Mouse (Mus musculus): ENCODE measurements around the gene Fen1. TPM values are rescaled to one million over a fixed set of nuclear protein-coding genes. Genes with fewer than 3 reads are reported as not detected.

The Fen1 gene
- polyA plus RNA-seq, 1 experiment from 2014 or later = 27.6 TPM

DNA sequence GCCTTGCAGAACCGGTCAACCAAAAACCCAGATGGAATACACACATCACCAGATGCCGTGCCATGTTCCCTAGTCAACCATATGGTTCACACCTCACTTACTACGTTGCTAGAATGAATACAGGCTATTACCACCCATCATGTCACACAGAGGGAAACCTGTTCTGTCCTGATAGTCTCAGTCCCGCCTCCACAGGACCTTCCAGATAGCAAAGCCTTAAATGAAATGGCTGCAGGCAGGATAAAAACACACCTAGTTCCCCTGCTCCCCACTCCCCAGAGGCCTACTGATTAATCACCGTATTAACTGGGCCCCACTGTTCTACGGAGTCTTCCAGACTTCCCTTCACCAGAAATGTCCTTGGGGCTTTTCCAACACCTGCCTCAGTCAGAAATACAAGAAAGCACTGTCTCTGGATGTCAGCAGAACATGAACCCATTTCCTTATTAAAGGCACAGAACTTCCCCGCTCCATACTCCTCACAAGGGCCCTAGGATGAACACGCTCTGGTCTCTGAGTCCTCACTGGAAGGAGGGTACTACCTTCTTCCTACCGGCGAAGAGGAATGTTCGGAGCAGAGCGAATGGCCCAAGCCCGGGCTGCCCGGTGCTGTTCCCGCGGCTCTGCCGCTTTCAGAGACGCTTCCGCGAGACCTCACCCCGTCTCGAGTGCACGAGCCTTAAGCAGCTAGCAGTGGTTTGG, 672 bp downstream of the Fen1 start:
- ATAC-seq = no peak; the same call in 1 of the 2 replicates
- peak overlapping the region; percentile 81 for H3K4me3 ChIP-seq (ENCODE audit: low read length)
- H3K27me3 ChIP-seq (replicated peaks; ENCODE audit: control insufficient read depth, insufficient read depth, low read length) = no peaks in the 10 kb centered on the region
- peaks cover 16% of the 10 kb centered on the region for H3K4me1 ChIP-seq (ENCODE audit: control insufficient read depth, insufficient read depth, low read depth, low read length)
- H3K27ac ChIP-seq (ENCODE audit: low read depth, low read length) = peak overlapping the region; percentile 82
- no peaks in the 10 kb centered on the region for H3K9me3 ChIP-seq (ENCODE audit: control insufficient read depth, low read length)
- H3K9ac ChIP-seq (ENCODE audit: low read depth, low read length) = peak overlapping the region; percentile 88
- H3K36me3 ChIP-seq (ENCODE audit: control insufficient read depth, insufficient read depth, low read length) = peaks cover 10% of the 10 kb centered on the region
- WGBS = 2% methylated on average over 23 of the region's 23 CpGs
- peak overlapping the region; percentile 92 for H3K4me2 ChIP-seq (ENCODE audit: low read length)

DNA sequence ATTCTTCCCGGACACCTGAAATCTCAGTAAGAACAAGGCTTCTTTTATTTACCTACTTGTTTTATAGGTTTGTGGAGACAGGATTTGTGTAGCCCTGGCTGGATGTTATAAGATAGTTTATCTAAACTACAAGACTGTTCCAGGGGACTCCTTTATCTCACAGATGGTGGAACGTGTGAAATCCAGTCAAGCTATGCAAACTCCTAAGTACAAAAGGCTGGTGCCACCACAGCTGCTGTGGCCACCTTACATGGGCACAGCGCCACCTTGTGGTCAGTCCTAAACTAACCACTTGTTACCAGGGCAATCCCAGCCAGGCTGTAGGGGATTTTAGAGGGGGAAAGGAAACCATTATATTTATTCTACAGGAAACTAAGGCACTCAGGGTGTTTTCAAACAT, 5.2 kb downstream of the Fen1 start:
- H3K4me1 ChIP-seq (ENCODE audit: control insufficient read depth, insufficient read depth, low read depth, low read length) = peaks cover 9% of the 10 kb centered on the region
- WGBS = 31% methylated on average over 3 of the region's 3 CpGs
- H3K4me3 ChIP-seq (ENCODE audit: low read length) = no peak overlapping the region
- no peaks in the 10 kb centered on the region for H3K27me3 ChIP-seq (replicated peaks; ENCODE audit: control insufficient read depth, insufficient read depth, low read length)
- H3K9me3 ChIP-seq (ENCODE audit: control insufficient read depth, low read length) = no peaks in the 10 kb centered on the region
- H3K36me3 ChIP-seq (ENCODE audit: control insufficient read depth, insufficient read depth, low read length) = peaks cover 32% of the 10 kb centered on the region
- H3K27ac ChIP-seq (ENCODE audit: low read depth, low read length) = no peak overlapping the region
- peak; percentile 67 for ATAC-seq
- H3K4me2 ChIP-seq (ENCODE audit: low read length) = no peak overlapping the region
- H3K9ac ChIP-seq (ENCODE audit: low read depth, low read length) = no peak overlapping the region

DNA sequence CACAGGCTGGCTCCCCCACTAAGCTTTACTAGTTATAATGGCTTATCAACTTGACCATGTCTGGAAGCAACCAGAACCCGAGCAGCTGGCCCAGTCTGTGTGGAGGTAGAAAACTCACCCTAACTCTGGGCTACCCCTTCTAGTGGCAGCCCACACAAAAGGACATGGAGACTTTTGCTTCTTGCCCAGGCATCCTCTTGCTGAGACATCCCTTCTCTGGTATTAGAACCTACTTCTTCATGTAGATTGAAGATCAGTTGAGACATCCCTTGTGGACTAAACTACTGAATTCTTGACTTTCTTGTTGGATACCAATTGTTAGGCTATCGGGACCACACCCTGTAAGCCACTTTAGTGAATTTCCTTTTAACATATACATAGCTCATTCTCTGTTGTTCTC, 5.7 kb downstream of the Fen1 start:
- WGBS = 84% methylated on average over 2 of the region's 2 CpGs
- Histone ChIP-seq H3K4me2 (ENCODE audit: low read length) (no peak overlapping the region), H3K9me3 (ENCODE audit: control insufficient read depth, low read length) (no peaks in the 10 kb centered on the region), H3K27ac (ENCODE audit: low read depth, low read length) (no peak overlapping the region), H3K36me3 (ENCODE audit: control insufficient read depth, insufficient read depth, low read length) (peaks cover 37% of the 10 kb centered on the region), H3K9ac (ENCODE audit: low read depth, low read length) (no peak overlapping the region), H3K4me3 (ENCODE audit: low read length) (no peak overlapping the region), H3K27me3 (replicated peaks; ENCODE audit: control insufficient read depth, insufficient read depth, low read length) (no peaks in the 10 kb centered on the region), H3K4me1 (ENCODE audit: control insufficient read depth, insufficient read depth, low read depth, low read length) (peaks cover 8% of the 10 kb centered on the region)
- ATAC-seq = no peak

DNA sequence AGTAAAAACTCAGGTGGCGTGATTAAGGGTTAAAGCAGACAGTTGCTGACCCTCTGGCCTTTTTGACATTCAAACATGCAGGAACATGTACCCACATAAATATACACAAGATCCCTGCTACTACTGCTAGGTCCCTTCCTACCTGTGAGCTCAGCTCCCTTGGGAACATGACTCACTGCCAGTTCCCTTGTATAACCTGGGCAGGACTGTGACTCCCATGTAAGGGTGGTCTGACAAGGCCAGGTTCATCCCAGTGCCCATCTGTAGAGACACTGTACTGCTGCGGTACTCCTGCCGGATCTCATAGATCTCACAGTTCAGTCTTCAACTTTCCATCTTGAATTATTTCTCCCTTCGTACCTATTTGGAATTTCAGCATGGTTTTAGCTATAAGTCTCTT, 6.8 kb downstream of the Fen1 start:
- Histone ChIP-seq H3K27me3 (replicated peaks; ENCODE audit: control insufficient read depth, insufficient read depth, low read length) (no peaks in the 10 kb centered on the region), H3K4me3 (ENCODE audit: low read length) (no peak overlapping the region), H3K27ac (ENCODE audit: low read depth, low read length) (no peak overlapping the region), H3K36me3 (ENCODE audit: control insufficient read depth, insufficient read depth, low read length) (peaks cover 47% of the 10 kb centered on the region), H3K4me2 (ENCODE audit: low read length) (no peak overlapping the region), H3K9me3 (ENCODE audit: control insufficient read depth, low read length) (no peaks in the 10 kb centered on the region), H3K4me1 (ENCODE audit: control insufficient read depth, insufficient read depth, low read depth, low read length) (no peaks in the 10 kb centered on the region), H3K9ac (ENCODE audit: low read depth, low read length) (no peak overlapping the region)
- no peak for ATAC-seq
- 92% methylated on average over 4 of the region's 4 CpGs for WGBS

DNA sequence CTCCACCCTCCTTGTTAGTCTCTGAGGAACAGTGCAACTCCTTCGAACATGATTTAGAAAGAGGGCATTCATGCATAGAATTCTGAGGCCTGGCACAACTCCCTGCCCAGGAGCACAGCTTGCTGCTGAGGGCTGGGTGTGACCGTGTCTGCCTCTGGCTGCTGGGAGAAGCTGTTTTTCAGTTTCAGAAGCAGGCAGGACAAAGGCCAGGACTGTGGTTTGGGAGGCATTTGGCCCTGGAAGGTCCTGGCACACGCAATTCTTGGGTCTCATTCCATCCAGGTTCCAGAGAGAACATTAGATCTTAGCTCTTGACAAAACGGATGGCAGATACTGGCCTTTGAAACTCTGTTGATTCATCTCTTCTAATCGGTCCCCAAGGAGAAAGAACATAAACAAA, 8.7 kb downstream of the Fen1 start:
- Histone ChIP-seq H3K4me2 (ENCODE audit: low read length) (no peak overlapping the region), H3K4me1 (ENCODE audit: control insufficient read depth, insufficient read depth, low read depth, low read length) (no peaks in the 10 kb centered on the region), H3K27me3 (replicated peaks; ENCODE audit: control insufficient read depth, insufficient read depth, low read length) (no peaks in the 10 kb centered on the region), H3K9me3 (ENCODE audit: control insufficient read depth, low read length) (no peaks in the 10 kb centered on the region), H3K36me3 (ENCODE audit: control insufficient read depth, insufficient read depth, low read length) (peaks cover 51% of the 10 kb centered on the region), H3K4me3 (ENCODE audit: low read length) (no peak overlapping the region), H3K9ac (ENCODE audit: low read depth, low read length) (no peak overlapping the region), H3K27ac (ENCODE audit: low read depth, low read length) (no peak overlapping the region)
- no peak for ATAC-seq
- WGBS = 55% methylated on average over 5 of the region's 5 CpGs

DNA sequence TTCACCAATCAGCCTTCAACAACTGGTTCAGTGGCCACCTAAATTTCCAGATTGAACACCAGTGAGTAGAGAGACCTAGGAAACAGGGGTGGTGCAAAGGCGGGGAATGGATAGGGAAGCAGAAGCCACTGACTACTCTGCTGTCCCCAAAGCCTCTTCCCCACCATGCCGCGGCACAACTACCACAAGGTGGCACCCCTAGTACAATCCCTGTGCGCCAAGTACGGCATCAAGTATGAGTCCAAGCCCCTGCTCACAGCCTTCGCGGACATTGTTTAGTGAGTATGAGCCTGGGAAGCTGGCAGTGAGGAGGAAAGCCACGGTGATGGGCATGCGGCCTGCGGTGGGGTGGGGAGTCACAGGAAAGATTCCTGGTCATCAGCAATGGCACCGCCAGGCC, 9.6 kb downstream of the Fen1 start:
- WGBS = 90% methylated on average over 11 of the region's 11 CpGs

DNA sequence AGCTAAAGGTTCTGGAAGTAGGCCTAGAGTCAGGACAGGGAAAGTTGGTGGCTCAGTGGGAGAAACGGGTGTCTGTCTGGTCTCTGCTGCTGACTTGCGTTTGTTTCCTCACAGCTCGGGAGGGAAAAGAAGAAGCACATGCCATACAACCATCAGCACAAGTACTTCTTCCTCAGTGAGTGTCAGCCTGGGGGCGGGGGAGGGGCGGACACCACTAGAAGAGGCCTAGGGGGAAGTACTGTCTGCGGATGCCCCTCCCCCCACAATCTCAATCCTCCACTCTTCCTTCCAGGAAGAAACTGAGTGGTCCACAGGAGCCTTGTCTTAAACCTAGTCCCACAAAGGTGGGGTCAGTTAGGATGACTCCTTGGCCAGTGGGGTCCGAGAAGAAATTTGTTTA, 12.6 kb downstream of the Fen1 start:
- no peaks in the 10 kb centered on the region for H3K27me3 ChIP-seq (replicated peaks; ENCODE audit: control insufficient read depth, insufficient read depth, low read length)
- H3K4me1 ChIP-seq (ENCODE audit: control insufficient read depth, insufficient read depth, low read depth, low read length) = peaks cover 26% of the 10 kb centered on the region
- H3K4me3 ChIP-seq (ENCODE audit: low read length) = no peak overlapping the region
- H3K27ac ChIP-seq (ENCODE audit: low read depth, low read length) = no peak overlapping the region
- 84% methylated on average over 7 of the region's 7 CpGs for WGBS
- H3K36me3 ChIP-seq (ENCODE audit: control insufficient read depth, insufficient read depth, low read length) = peaks cover 64% of the 10 kb centered on the region
- no peaks in the 10 kb centered on the region for H3K9me3 ChIP-seq (ENCODE audit: control insufficient read depth, low read length)
- no peak overlapping the region for H3K4me2 ChIP-seq (ENCODE audit: low read length)
- H3K9ac ChIP-seq (ENCODE audit: low read depth, low read length) = no peak overlapping the region
- ATAC-seq = no peak

More for the DNA sequence above, 9.6 kb downstream of the Fen1 start:
- Histone ChIP-seq H3K9ac (ENCODE audit: low read depth, low read length) (no peak overlapping the region), H3K4me3 (ENCODE audit: low read length) (no peak overlapping the region), H3K27ac (ENCODE audit: low read depth, low read length) (no peak overlapping the region), H3K4me1 (ENCODE audit: control insufficient read depth, insufficient read depth, low read depth, low read length) (no peaks in the 10 kb centered on the region), H3K9me3 (ENCODE audit: control insufficient read depth, low read length) (no peaks in the 10 kb centered on the region), H3K36me3 (ENCODE audit: control insufficient read depth, insufficient read depth, low read length) (peaks cover 53% of the 10 kb centered on the region), H3K27me3 (replicated peaks; ENCODE audit: control insufficient read depth, insufficient read depth, low read length) (no peaks in the 10 kb centered on the region), H3K4me2 (ENCODE audit: low read length) (no peak overlapping the region)
- ATAC-seq = no peak

DNA sequence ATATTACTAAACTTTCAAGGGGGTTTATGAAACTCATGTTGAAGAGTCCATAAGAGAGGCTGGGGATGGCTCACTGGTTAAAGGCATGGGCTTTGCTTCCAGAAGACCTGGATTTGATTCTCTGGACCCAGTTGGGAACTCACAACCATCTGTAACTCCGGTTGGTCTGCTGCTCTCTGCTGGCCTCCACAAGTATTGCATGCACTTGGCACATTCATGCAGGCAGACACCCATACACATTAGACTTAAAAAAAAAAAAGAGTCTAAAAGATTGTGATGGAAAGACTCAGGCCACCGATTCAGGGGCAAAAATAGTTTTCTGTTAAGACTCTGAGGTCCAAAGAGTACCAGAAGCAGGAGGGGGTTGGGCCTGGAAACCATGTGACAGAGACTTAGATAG, 13.2 kb downstream of the Fen1 start:
- H3K4me1 ChIP-seq (ENCODE audit: control insufficient read depth, insufficient read depth, low read depth, low read length) = peaks cover 28% of the 10 kb centered on the region
- no peak overlapping the region for H3K27ac ChIP-seq (ENCODE audit: low read depth, low read length)
- ATAC-seq = no peak
- H3K4me2 ChIP-seq (ENCODE audit: low read length) = no peak overlapping the region
- H3K27me3 ChIP-seq (replicated peaks; ENCODE audit: control insufficient read depth, insufficient read depth, low read length) = no peaks in the 10 kb centered on the region
- no peak overlapping the region for H3K9ac ChIP-seq (ENCODE audit: low read depth, low read length)
- no peak overlapping the region for H3K4me3 ChIP-seq (ENCODE audit: low read length)
- H3K9me3 ChIP-seq (ENCODE audit: control insufficient read depth, low read length) = no peaks in the 10 kb centered on the region
- WGBS = 48% methylated on average over 2 of the region's 2 CpGs
- H3K36me3 ChIP-seq (ENCODE audit: control insufficient read depth, insufficient read depth, low read length) = peaks cover 59% of the 10 kb centered on the region

DNA sequence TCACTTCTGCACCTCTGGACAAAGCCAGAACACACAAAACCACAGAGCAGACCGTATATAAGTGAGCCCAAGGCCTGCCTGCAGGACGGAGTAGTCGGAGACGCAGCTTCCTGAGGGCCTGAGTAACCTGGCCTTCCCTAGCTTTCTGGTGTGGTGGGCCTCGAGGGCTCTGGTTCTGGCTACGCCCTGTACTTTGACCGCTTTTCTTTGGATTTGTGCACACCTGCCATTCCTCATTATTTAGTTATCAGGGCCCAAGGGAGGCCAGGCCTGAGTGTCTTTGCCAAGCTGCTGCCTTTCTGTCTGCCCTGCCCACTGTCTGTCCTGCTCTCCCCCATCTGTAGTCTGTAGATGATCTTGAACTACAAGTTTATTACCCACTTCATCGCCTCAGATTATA, 14.0 kb downstream of the Fen1 start:
- H3K4me2 ChIP-seq (ENCODE audit: low read length) = no peak overlapping the region
- no peak overlapping the region for H3K9ac ChIP-seq (ENCODE audit: low read depth, low read length)
- ATAC-seq = no peak
- no peak overlapping the region for H3K4me3 ChIP-seq (ENCODE audit: low read length)
- H3K36me3 ChIP-seq (ENCODE audit: control insufficient read depth, insufficient read depth, low read length) = peaks cover 56% of the 10 kb centered on the region
- H3K4me1 ChIP-seq (ENCODE audit: control insufficient read depth, insufficient read depth, low read depth, low read length) = peaks cover 36% of the 10 kb centered on the region
- H3K27ac ChIP-seq (ENCODE audit: low read depth, low read length) = 0 out of 2 replicates have a peak overlapping the region, but pooled peaks have one; percentile 16
- H3K9me3 ChIP-seq (ENCODE audit: control insufficient read depth, low read length) = no peaks in the 10 kb centered on the region
- WGBS = 85% methylated on average over 8 of the region's 8 CpGs
- no peaks in the 10 kb centered on the region for H3K27me3 ChIP-seq (replicated peaks; ENCODE audit: control insufficient read depth, insufficient read depth, low read length)
